Mouse (Mus musculus) embryonic facial prominence, embryonic 12.5 days (tissue): ENCODE results near the gene Slc35f1. TPM values are rescaled to one million over a fixed set of nuclear protein-coding genes. Genes with fewer than 3 reads are reported as not detected.

ENCODE experiments used
- ATAC-seq: fragments of 200-750 bp; cut with Nextera tagmentation; 2 replicates; pipeline ENCODE4 v1.8.0; 2017; ENCODE audit not compliant: insufficient number of reproducible peaks, insufficient read depth, low FRiP score, low TSS enrichment
- H3K27ac ChIP-seq: fragments of 300-500 bp; sonication (generic); 2 replicates; pipeline ENCODE4 v1.5.1; 2016; ENCODE audit warnings: mild to moderate bottlenecking
- H3K27me3 ChIP-seq: fragments of 300-500 bp; sonication (generic); 2 replicates; pipeline ENCODE4 v1.6.1; 2016; ENCODE audit warnings: mild to moderate bottlenecking, moderate library complexity
- H3K36me3 ChIP-seq: fragments of 300-500 bp; sonication (generic); 2 replicates; pipeline ENCODE4 v1.6.1; 2016; ENCODE audit warnings: mild to moderate bottlenecking
- H3K4me1 ChIP-seq: fragments of 300-500 bp; sonication (generic); 2 replicates; pipeline ENCODE4 v1.6.1; 2016
- H3K4me2 ChIP-seq: fragments of 300-500 bp; sonication (generic); replicated peaks from 2 replicates; pipeline ENCODE4 v1.6.1; 2016; ENCODE audit warnings: mild to moderate bottlenecking, moderate library complexity
- H3K4me3 ChIP-seq: fragments of 300-500 bp; sonication (generic); 2 replicates; pipeline ENCODE4 v1.5.1; 2016; ENCODE audit warnings: mild to moderate bottlenecking
- H3K9ac ChIP-seq: fragments of 300-500 bp; sonication (generic); 2 replicates; pipeline ENCODE4 v1.6.1; 2016; ENCODE audit warnings: mild to moderate bottlenecking, moderate library complexity
- H3K9me3 ChIP-seq: fragments of 300-500 bp; sonication (generic); 2 replicates; pipeline ENCODE4 v1.6.1; 2016; ENCODE audit warnings: mild to moderate bottlenecking, moderate library complexity
- WGBS: fragments of 180-500 bp; shearing (Covaris S2); methylation state at CpG from one replicate; pipeline ENCODE4 v1.1.7; 2016; 5-methylcytosine and 5-hydroxymethylcytosine counted together
- polyA plus RNA-seq: library from polyadenylated mRNA; unstranded; fragments of >200 nt; fragmentation: Nextera tagmentation; extraction: Ambion mirVana; gene quantifications from 2 replicates; pipeline ENCODE4 v1.2.1, GENCODE M21; 2016

Gene Slc35f1
- polyA plus RNA-seq, 1 experiment from 2014 or later, result 4.6 TPM

DNA sequence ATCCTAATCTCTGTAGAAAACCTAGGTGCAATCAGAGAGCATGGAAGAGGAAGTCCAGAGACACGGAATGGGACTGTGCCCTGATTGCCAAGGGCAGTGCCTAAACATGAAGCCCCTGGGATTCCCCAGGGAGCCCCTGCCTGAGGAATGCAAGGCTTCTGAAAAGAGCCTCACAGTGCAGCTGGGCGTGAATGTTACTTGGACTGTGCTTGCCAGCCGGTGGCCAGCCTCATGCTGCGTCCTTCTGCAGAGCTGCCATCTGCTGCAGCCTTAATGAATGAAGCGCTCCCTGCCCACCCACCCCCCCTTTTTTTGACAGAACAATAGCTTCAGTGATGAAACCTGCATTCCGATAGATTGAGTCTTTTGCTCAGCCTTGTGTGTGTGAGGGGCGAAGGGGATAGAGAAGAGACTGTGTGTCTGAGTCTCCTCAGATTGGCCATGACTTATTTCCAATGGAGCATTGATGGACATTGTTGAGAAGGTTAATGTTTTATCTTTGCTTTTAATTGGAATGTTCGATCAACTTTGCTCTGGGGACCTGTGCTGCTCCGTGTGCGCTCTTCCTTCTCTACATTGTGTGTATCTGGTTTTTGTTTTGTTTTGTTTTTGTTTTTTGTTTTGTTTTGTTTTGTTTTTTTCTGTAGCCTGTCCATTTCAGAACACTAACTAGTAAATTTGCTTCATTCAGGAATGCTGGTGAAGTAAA is 52.5 kb downstream of the Slc35f1 start:
- Histone ChIP-seq H3K27ac (no peak overlapping the region), H3K4me3 (no peak overlapping the region)
- 6% methylated on average over 10 of the region's 10 CpGs for WGBS

DNA sequence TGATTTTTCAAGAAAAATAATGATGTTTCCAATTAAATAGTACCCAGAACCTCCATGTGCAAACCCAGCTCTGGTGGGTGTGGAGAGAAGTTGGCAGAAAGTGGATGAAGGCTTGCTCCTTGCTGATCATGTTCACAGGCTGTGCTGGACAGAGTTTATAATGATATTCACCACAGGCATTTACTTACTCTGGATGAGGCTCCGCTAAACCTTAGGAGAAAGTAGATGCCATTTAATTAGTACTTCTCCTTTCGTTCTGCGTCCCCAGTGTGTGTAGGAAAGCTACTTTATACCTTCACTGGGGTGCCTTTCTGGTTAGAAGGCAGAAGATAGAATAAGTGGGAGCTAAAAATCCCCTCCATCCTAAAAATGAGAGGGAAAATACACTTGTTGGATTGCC is 53.5 kb downstream of the Slc35f1 start:
- H3K9ac ChIP-seq, result no peak overlapping the region
- no peaks in the 10 kb centered on the region for H3K36me3 ChIP-seq
- no peak overlapping the region for H3K4me2 ChIP-seq
- WGBS, result 70% methylated on average over 3 of the region's 3 CpGs
- 0 out of 2 replicates have a peak, but pooled peaks cover 6% of the 10 kb centered on the region for H3K4me1 ChIP-seq
- no peaks in the 10 kb centered on the region for H3K9me3 ChIP-seq
- no peak overlapping the region for H3K27ac ChIP-seq
- H3K27me3 ChIP-seq, result no peaks in the 10 kb centered on the region
- no peak for ATAC-seq
- no peak overlapping the region for H3K4me3 ChIP-seq

More for the DNA sequence above, 52.5 kb downstream of the Slc35f1 start:
- peak; percentile 98 for ATAC-seq
- Histone ChIP-seq H3K9me3 (no peaks in the 10 kb centered on the region), H3K4me2 (0 out of 2 replicates have a peak overlapping the region, but pooled peaks have one; percentile 13), H3K36me3 (no peaks in the 10 kb centered on the region), H3K27me3 (no peaks in the 10 kb centered on the region), H3K4me1 (0 out of 2 replicates have a peak, but pooled peaks cover 6% of the 10 kb centered on the region), H3K9ac (no peak overlapping the region)

DNA sequence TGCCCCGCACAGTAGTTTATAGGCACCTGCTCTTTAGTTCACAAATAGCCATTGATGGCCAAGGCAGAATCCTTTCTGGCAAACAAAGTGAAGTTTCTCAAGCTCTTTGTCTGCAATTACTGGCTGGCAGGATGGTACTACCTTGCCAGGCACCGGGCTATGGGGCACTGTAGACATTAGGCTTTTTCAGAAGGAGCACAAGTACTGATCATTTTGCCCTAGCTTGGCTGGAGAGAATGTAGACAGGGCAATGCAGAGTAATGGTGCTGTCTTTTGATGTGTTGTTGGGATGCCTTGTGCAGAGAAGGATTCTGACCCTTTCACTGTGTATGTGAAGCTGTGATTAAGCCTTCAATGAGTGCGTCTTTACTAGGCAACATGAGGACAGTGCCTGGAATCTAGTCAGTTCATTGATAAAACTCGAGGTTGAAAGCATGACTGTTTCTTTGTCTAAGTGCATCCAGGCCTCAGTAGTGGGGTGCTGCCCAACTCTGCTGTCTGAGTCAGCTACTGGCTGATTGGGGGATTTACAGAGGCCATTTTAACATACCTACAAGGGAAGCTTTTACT is 57.8 kb downstream of the Slc35f1 start:
- Histone ChIP-seq H3K4me3 (no peak overlapping the region), H3K36me3 (no peaks in the 10 kb centered on the region), H3K4me2 (no peak overlapping the region), H3K4me1 (no peaks in the 10 kb centered on the region), H3K27ac (no peak overlapping the region), H3K27me3 (no peaks in the 10 kb centered on the region), H3K9me3 (no peaks in the 10 kb centered on the region), H3K9ac (no peak overlapping the region)
- ATAC-seq, result no peak
- WGBS, result 76% methylated on average over 4 of the region's 4 CpGs

DNA sequence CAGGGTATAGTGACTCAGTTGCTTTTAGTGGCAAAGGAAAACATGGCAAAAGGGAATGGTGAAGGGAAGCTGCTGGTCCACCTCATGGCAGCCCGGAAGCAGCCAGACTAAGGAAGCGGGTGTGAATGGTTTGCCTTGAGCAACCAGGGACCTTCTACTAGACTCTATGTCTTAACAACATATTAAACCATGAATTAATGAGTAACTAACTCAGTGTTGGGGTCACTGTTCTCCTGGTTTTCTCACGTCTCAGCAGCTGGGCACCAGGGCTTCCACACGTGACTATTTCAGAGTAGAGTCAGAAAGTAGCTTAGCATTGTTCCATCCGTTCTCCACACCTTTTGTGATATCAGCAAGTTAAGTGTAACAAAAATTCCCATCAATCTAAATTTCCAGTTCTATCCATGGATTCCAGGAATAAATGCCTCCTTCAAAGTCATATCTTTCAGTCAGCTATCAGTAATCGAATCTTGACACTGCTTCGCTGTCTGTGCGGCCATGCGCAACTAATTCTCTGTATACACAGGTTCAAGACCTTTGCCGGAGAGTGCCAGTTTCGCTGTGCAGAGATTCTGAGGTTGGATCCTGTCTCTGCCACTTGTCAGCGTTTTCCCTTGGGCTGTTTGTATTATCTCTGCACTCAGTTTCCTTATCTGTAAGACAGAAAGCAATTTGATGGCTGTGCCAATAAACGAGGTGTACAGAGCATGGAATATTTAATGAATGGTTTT is 65.8 kb downstream of the Slc35f1 start:
- Histone ChIP-seq H3K4me3 (no peak overlapping the region), H3K36me3 (no peaks in the 10 kb centered on the region), H3K4me2 (no peak overlapping the region), H3K9ac (no peak overlapping the region), H3K27me3 (no peaks in the 10 kb centered on the region), H3K27ac (no peak overlapping the region), H3K4me1 (no peaks in the 10 kb centered on the region), H3K9me3 (no peaks in the 10 kb centered on the region)
- 64% methylated on average over 13 of the region's 13 CpGs for WGBS
- no peak for ATAC-seq

DNA sequence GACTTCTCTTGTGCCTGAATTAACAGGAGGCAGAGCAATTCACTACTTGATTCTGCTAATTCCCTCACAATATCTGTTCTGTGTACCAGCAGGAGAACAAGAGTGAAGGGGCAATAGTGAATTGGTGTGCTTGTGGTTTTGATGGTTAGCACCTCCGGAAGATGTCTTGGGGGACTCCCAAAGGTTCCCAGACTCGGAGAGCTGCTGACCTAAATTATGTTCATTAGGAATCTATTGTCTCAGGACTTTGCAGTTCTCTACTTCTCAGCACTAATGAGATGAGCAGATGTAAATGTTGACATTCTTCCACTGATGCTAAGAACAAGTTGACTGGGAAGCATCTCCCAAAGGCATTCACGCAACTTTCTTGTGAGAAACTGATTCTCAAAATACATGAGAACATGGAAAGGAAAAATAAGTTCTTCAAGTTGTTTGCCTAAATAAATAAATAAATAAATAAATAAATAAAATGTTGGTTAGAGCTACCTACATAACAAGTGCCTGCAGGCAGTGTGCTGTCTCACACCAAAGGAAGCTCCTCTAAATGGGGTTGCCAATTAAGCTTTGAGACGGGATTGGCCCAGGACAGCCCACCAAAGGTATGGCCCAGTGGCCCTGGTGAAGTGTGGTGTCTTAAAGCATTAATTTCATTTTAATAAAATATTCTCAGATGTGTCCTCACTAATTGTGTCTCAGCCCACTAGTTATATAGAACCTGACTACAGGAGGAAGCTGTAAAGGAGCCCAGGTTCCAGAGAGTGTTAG is 67.3 kb downstream of the Slc35f1 start:
- 82% methylated on average over 4 of the region's 4 CpGs for WGBS
- Histone ChIP-seq H3K4me3 (no peak overlapping the region), H3K4me1 (no peaks in the 10 kb centered on the region), H3K36me3 (no peaks in the 10 kb centered on the region), H3K27me3 (no peaks in the 10 kb centered on the region), H3K4me2 (no peak overlapping the region), H3K9ac (no peak overlapping the region), H3K9me3 (no peaks in the 10 kb centered on the region), H3K27ac (no peak overlapping the region)
- ATAC-seq, result no peak

DNA sequence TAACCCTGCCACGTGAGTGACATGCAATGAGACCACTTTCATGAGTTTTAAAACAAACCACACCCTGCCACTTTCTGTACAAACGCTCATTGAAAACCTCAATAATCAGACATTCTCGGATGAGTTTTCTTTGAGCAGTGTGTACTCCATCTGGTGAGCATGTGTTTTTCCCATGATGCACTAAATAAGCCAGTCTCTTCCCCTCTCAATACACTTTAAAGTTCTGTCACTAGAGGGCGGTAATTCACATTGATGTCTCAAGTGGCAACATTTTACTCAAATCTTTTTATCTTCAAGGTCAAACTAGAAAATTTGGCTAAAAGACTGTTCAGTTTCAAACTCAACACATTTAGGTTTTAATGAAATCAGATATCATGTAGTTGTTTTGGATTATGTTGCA is 68.3 kb downstream of the Slc35f1 start:
- Histone ChIP-seq H3K4me2 (no peak overlapping the region), H3K9me3 (no peaks in the 10 kb centered on the region), H3K36me3 (no peaks in the 10 kb centered on the region), H3K27ac (no peak overlapping the region), H3K27me3 (no peaks in the 10 kb centered on the region), H3K4me1 (no peaks in the 10 kb centered on the region), H3K4me3 (no peak overlapping the region), H3K9ac (no peak overlapping the region)
- 27% methylated on average over 4 of the region's 4 CpGs for WGBS
- ATAC-seq, result no peak

DNA sequence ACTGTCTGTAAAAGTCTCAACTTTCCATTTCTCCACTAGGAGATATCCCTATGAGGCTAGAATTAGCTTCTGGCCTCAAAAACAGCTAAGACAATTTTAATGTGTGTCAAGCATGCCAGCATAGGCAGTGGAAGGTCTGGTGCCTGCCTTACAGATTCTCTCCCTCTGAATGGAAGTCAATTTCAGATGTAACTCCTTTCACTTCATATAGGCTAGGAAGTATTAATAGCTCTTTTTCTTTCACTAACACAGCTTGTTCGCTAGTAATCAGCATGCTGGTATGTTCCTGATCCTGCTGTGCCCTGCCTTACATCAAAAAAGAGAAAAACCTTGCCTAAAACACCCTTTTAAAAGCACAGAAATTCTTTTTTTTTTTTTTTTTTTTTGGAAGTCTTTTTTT is 70.2 kb downstream of the Slc35f1 start:
- no peak overlapping the region for H3K4me3 ChIP-seq
- no peaks in the 10 kb centered on the region for H3K36me3 ChIP-seq
- H3K9ac ChIP-seq, result no peak overlapping the region
- no peaks in the 10 kb centered on the region for H3K27me3 ChIP-seq
- no peaks in the 10 kb centered on the region for H3K9me3 ChIP-seq
- H3K27ac ChIP-seq, result no peak overlapping the region
- no peak overlapping the region for H3K4me2 ChIP-seq
- H3K4me1 ChIP-seq, result no peaks in the 10 kb centered on the region
- 94% methylated on average over 1 of the region's 1 CpGs for whole genome bisulfite sequencing
- no peak for ATAC-seq

DNA sequence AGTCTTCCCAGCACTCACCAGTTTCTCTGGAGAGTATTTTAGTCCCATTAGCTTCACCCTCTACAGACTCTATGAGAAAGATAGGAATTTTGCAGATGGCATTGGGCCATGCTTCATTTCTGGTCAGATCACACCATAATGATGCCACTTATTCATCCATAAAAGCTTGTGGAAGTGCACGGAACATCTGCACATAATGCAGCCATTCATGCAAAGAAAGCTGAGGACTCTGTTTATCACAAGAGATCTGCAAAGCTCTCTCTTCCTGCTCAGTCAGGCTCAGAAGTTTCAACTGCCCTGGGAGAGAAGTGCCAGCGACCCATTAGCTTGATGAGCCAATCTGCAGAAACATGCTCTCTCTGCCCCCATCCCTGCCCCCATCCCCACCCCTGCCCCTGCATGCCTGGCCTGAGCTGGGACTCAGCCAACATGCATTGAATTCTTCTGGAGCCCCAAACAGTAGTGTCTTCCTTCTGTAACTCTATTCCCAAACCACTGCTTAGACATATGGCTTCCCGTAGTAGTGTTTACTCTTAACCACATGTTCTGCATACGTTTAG is 89.7 kb downstream of the Slc35f1 start:
- H3K9ac ChIP-seq, result no peak overlapping the region
- ATAC-seq, result peak; percentile 77; the same call in 1 of the 2 replicates
- H3K36me3 ChIP-seq, result no peaks in the 10 kb centered on the region
- WGBS, result 29% methylated on average over 4 of the region's 4 CpGs
- H3K4me1 ChIP-seq, result no peaks in the 10 kb centered on the region
- no peak overlapping the region; the same call in 1 of the 2 replicates for H3K27ac ChIP-seq
- H3K27me3 ChIP-seq, result no peaks in the 10 kb centered on the region
- H3K4me3 ChIP-seq, result no peak overlapping the region
- no peaks in the 10 kb centered on the region for H3K9me3 ChIP-seq
- no peak overlapping the region for H3K4me2 ChIP-seq

DNA sequence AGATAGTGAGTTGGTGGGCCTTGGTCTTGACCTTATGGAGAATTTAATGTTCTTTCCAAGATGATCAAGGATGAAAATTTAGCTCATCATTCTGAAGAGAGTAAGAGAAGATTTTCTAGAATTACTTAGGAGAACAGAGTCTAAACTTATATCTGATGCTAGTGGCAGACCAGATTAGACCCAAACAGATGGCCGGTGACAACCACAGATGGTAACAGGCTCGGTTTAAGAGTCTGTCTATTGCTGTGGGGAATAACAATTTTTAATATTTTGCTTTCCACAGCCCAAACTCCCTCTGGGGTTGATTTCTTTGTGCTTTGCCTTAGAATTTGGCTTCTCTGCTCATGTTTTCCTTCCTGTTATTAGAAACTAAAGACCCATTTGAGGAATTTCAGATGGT is 96.7 kb downstream of the Slc35f1 start:
- no peak for ATAC-seq

DNA sequence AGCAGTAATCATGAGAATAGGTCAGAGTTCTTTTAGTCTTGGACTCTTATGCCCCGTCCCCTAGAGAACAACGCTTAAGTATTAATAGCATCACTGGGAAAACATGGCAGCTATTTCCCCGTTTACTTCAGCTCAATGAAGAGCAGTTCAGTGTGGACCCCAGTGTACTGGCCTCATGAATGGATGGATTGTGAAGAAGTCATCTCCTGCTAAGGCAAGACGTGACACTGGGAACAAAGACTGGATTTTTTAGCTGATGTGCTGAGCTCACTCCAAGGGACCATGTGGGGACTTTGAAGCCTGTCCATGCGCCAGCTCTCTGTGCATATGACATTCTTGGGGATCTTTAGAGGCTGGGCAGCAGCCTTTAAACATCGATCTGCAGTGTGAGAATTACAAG is 101.2 kb downstream of the Slc35f1 start:
- H3K4me1 ChIP-seq, result no peaks in the 10 kb centered on the region
- no peak overlapping the region for H3K4me3 ChIP-seq
- H3K27me3 ChIP-seq, result no peaks in the 10 kb centered on the region
- H3K9me3 ChIP-seq, result no peaks in the 10 kb centered on the region
- no peak overlapping the region for H3K4me2 ChIP-seq
- no peak overlapping the region for H3K9ac ChIP-seq
- H3K27ac ChIP-seq, result no peak overlapping the region
- 45% methylated on average over 6 of the region's 6 CpGs for WGBS
- no peaks in the 10 kb centered on the region for H3K36me3 ChIP-seq
- ATAC-seq, result no peak

More for the DNA sequence above, 96.7 kb downstream of the Slc35f1 start:
- Histone ChIP-seq H3K4me2 (no peak overlapping the region), H3K9me3 (no peaks in the 10 kb centered on the region), H3K27me3 (no peaks in the 10 kb centered on the region), H3K9ac (no peak overlapping the region), H3K4me3 (no peak overlapping the region), H3K36me3 (no peaks in the 10 kb centered on the region), H3K27ac (no peak overlapping the region), H3K4me1 (no peaks in the 10 kb centered on the region)
- WGBS, result 77% methylated on average over 2 of the region's 2 CpGs

DNA sequence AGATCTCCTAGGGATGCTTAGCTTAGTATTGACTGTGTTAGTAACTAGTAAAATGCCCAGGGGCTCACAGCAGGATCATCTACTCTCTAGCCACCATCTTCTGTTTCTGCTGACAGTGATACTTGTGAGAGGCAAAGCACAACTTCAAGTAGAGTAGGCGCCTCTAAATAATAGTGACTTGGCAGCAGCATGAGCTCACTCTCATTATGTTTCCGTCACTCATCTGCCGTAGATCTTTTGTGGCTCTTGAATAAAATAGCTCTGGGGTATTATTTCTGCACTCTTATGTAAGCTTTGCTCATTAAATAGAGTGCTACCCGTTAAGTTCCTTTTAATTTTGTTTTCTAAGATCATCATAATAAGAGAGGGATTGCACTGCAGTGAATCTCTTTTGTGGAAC is 107.1 kb downstream of the Slc35f1 start:
- Histone ChIP-seq H3K4me2 (no peak overlapping the region), H3K36me3 (no peaks in the 10 kb centered on the region), H3K27ac (no peak overlapping the region), H3K4me3 (no peak overlapping the region), H3K27me3 (no peaks in the 10 kb centered on the region), H3K9me3 (no peaks in the 10 kb centered on the region), H3K4me1 (no peaks in the 10 kb centered on the region), H3K9ac (no peak overlapping the region)
- no peak for ATAC-seq
- 63% methylated on average over 4 of the region's 4 CpGs for WGBS
